Mouse (Mus musculus) heart, embryonic 14.5 days (tissue): ENCODE data around the gene Pawr. TPM values are rescaled to one million over a fixed set of nuclear protein-coding genes. Genes with fewer than 3 reads are reported as not detected.

Source experiments
- ATAC-seq: fragments of 200-750 bp; cut with Nextera tagmentation; 2 replicates; pipeline ENCODE4 v1.8.0; 2017; ENCODE audit warnings: low read depth, moderate TSS enrichment; ENCODE audit not compliant: insufficient number of reproducible peaks, insufficient read depth, low FRiP score
- H3K27ac ChIP-seq, 2 experiments: fragments of 200-500 bp in 1 of 2; fragments of 300-500 bp in 1 of 2; sonication (generic) in 1 of 2; replicated peaks in 1 of 2; 2 replicates each; pipeline ENCODE4 v1.5.1; 2012 to 2014; ENCODE audit warnings: low read depth in 2 of 2, low read length in 2 of 2, control low read depth in 1 of 2, mild to moderate bottlenecking in 1 of 2, mixed read lengths in 1 of 2; ENCODE audit not compliant: control insufficient read depth in 1 of 2, insufficient read depth in 1 of 2
- H3K27me3 ChIP-seq: fragments of 300-500 bp; sonication (generic); 2 replicates; pipeline ENCODE4 v1.6.1; 2014; ENCODE audit warnings: mild to moderate bottlenecking, low read length, control low read depth; ENCODE audit not compliant: control insufficient read depth, insufficient read depth
- H3K36me3 ChIP-seq: fragments of 300-500 bp; sonication (generic); 2 replicates; pipeline ENCODE4 v1.6.1; 2014; ENCODE audit warnings: mild to moderate bottlenecking, control low read depth, low read length, mixed read lengths; ENCODE audit not compliant: control insufficient read depth, insufficient read depth
- H3K4me1 ChIP-seq, 2 experiments: fragments of 200-500 bp in 1 of 2; fragments of 300-500 bp in 1 of 2; sonication (generic) in 1 of 2; 2 replicates each; pipeline ENCODE4 v1.6.1; 2012 to 2014; ENCODE audit warnings: low read length in 2 of 2, control low read depth in 1 of 2, mixed read lengths in 1 of 2; ENCODE audit not compliant: control insufficient read depth in 2 of 2, insufficient read depth in 2 of 2
- H3K4me2 ChIP-seq: fragments of 300-500 bp; sonication (generic); 2 replicates; pipeline ENCODE4 v1.6.1; 2014; ENCODE audit warnings: mild to moderate bottlenecking, low read length
- H3K4me3 ChIP-seq, 2 experiments: fragments of 200-500 bp in 1 of 2; fragments of 300-500 bp in 1 of 2; sonication (generic) in 1 of 2; 2 replicates each; pipeline ENCODE4 v1.5.1; 2012 to 2014; ENCODE audit warnings: low read length in 2 of 2, mild to moderate bottlenecking in 2 of 2, control low read depth in 1 of 2, low read depth in 1 of 2, moderate library complexity in 1 of 2; ENCODE audit not compliant: control insufficient read depth in 1 of 2, insufficient read depth in 1 of 2
- H3K9ac ChIP-seq: fragments of 300-500 bp; sonication (generic); 2 replicates; pipeline ENCODE4 v1.6.1; 2014; ENCODE audit warnings: mild to moderate bottlenecking, low read length
- H3K9me3 ChIP-seq: fragments of 300-500 bp; sonication (generic); 2 replicates; pipeline ENCODE4 v1.6.1; 2016; ENCODE audit warnings: low read length, control low read depth; ENCODE audit not compliant: control insufficient read depth
- WGBS: fragments of 180-500 bp; shearing (Covaris S2); extraction: QIAGEN DNeasy Blood & Tissue Kit; methylation state at CpG from one replicate; pipeline ENCODE4 v1.1.7; 2014; 5-methylcytosine and 5-hydroxymethylcytosine counted together
- polyA plus RNA-seq: library from polyadenylated mRNA; unstranded; fragments of >200 nt; fragmentation: Nextera tagmentation; extraction: Ambion mirVana; gene quantifications from 2 replicates; pipeline ENCODE4 v1.2.1, GENCODE M21; 2014

Gene Pawr
- polyA plus RNA-seq, 1 experiment from 2014 or later: 12.4 TPM

- 61% methylated on average over 7 of the region's 7 CpGs for WGBS
- no peak overlapping the region for H3K27ac ChIP-seq
These were observed 40.3 kb downstream of the Pawr start for GRCm38 (mm10) chr10:108372258-108372657.

DNA sequence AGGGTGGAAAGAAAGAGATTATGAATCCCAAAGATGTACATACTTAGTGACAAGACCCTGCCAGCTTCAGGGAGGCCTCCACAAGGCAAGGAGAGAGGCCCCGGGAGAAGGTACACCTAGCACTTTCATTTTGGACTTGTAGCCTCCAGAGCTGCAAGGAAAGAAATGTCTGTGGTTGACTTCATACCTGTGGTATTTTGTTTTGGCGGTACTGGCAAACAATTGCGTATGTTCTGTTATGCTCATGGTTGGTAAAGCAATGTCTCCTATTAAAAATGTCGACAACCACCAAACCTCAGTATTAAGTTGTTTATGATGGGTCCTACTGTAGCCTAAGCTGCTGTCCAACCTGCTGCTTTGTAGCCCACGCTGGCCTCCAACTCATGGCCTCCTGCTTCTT lies 40.9 kb downstream of the Pawr start:
- Histone ChIP-seq H3K4me3 (no peak overlapping the region), H3K9me3 (no peaks in the 10 kb centered on the region), H3K27me3 (no peaks in the 10 kb centered on the region), H3K27ac (0 out of 4 replicates have a peak overlapping the region, but pooled peaks have one; percentile 9 to 29), H3K4me2 (peak overlapping the region; percentile 20), H3K4me1 (peaks cover 0 to 13% of the 10 kb centered on the region in 2 experiments; a peak in 2 of 4 replicates), H3K9ac (no peak overlapping the region), H3K36me3 (no peaks in the 10 kb centered on the region)
- ATAC-seq: no peak
- 77% methylated on average over 5 of the region's 5 CpGs for WGBS

More at GRCm38 (mm10) chr10:108372258-108372657, 40.3 kb downstream of the Pawr start:
- H3K9me3 ChIP-seq: no peaks in the 10 kb centered on the region
- no peak overlapping the region for H3K9ac ChIP-seq
- no peaks in the 10 kb centered on the region for H3K27me3 ChIP-seq
- H3K4me3 ChIP-seq: no peak overlapping the region
- ATAC-seq: no peak
- peaks cover 0 to 10% of the 10 kb centered on the region in 2 experiments; a peak in 2 of 4 replicates for H3K4me1 ChIP-seq
- peak overlapping the region; percentile 20 for H3K4me2 ChIP-seq
- H3K36me3 ChIP-seq: no peaks in the 10 kb centered on the region

GRCm38 (mm10) chr10:108375796-108376195 lies 43.9 kb downstream of the Pawr start:
- Histone ChIP-seq H3K36me3 (no peaks in the 10 kb centered on the region), H3K4me1 (peaks cover 1 to 17% of the 10 kb centered on the region in 2 experiments; a peak in 3 of 4 replicates), H3K27me3 (no peaks in the 10 kb centered on the region), H3K9me3 (no peaks in the 10 kb centered on the region), H3K27ac (no peak overlapping the region), H3K4me3 (no peak overlapping the region), H3K4me2 (no peak overlapping the region), H3K9ac (no peak overlapping the region)
- 95% methylated on average over 8 of the region's 8 CpGs for WGBS
- ATAC-seq: no peak

DNA sequence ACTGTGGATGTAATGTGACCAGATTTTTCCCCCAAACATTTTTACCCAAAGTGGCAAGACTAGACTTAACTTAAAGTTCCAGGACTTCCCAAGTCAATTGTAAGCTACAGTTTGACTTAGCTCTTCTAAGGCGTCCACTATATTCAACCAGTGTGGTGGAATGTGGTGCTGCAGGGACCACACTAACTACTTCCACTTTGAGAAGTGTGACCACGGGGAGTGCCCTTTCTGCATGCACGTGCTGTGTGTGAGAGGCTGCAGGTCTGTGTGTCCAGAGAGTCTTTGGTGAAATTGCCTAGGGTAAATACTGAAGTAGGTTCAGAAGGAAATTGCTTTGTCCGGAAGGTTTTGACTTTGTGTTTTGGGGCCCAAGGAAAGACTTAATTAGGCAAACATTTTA lies 44.4 kb downstream of the Pawr start:
- Histone ChIP-seq H3K9me3 (no peaks in the 10 kb centered on the region), H3K36me3 (no peaks in the 10 kb centered on the region), H3K27ac (no peak overlapping the region), H3K9ac (no peak overlapping the region), H3K4me3 (no peak overlapping the region), H3K27me3 (no peaks in the 10 kb centered on the region), H3K4me1 (peaks cover 2 to 20% of the 10 kb centered on the region in 2 experiments; a peak in 3 of 4 replicates), H3K4me2 (no peak overlapping the region)
- WGBS: 75% methylated on average over 4 of the region's 4 CpGs
- no peak for ATAC-seq

DNA sequence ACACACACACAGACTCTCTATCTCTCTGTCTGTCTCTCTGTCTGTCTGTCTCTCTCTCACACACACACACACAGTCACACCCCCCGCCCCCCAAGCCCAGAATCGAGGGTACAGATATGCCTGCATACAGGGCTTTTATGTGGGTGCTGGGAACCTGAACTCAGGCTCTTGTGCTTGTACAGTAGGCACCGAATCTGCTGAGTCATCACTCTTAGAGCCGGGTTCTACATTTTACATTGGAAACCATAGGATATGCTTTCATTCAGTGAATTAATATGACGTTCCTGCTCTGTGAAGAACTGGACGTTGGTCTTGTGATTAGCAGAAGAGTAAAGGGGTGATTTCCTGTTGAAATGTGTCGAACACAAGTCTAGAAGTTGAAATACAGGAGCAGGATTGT lies 45.4 kb downstream of the Pawr start:
- H3K36me3 ChIP-seq: no peaks in the 10 kb centered on the region
- no peak overlapping the region for H3K9ac ChIP-seq
- no peak overlapping the region for H3K4me2 ChIP-seq
- ATAC-seq: no peak
- peaks cover 2 to 17% of the 10 kb centered on the region in 2 experiments; a peak in 3 of 4 replicates for H3K4me1 ChIP-seq
- no peak overlapping the region for H3K4me3 ChIP-seq
- no peak overlapping the region for H3K27ac ChIP-seq
- no peaks in the 10 kb centered on the region for H3K27me3 ChIP-seq
- 83% methylated on average over 7 of the region's 7 CpGs for WGBS
- no peaks in the 10 kb centered on the region for H3K9me3 ChIP-seq

- no peak overlapping the region for H3K9ac ChIP-seq
- no peaks in the 10 kb centered on the region for H3K9me3 ChIP-seq
- no peaks in the 10 kb centered on the region for H3K27me3 ChIP-seq
- peaks cover 2 to 10% of the 10 kb centered on the region in 2 experiments; a peak in 3 of 4 replicates for H3K4me1 ChIP-seq
- WGBS: 57% methylated on average over 6 of the region's 6 CpGs
- no peak overlapping the region for H3K4me2 ChIP-seq
- ATAC-seq: no peak
- H3K36me3 ChIP-seq: no peaks in the 10 kb centered on the region
- no peak overlapping the region for H3K4me3 ChIP-seq
- H3K27ac ChIP-seq: no peak overlapping the region
These were observed 46.1 kb downstream of the Pawr start for GRCm38 (mm10) chr10:108378062-108378461.

DNA sequence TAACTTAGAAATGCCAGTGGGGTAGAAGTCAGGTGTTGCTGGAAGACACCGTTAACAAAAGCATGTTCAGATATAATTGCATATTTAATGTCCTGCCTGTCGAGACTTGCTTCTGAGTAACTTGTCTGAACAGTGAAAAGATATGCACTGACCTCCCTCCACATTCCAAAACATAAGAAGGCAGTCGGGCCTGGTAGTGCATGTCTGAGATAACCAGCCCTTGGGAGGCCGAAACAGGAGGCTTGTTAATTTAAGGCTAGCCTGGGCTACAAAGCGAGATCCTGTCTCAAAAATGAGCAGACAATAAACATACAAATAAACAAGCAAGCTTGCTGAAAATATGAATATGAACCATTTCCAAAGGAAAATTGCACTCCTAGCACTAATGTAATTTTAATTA lies 46.6 kb downstream of the Pawr start:
- ATAC-seq: no peak
- 48% methylated on average over 5 of the region's 5 CpGs for WGBS
- Histone ChIP-seq H3K4me1 (peaks cover 2 to 10% of the 10 kb centered on the region in 2 experiments; a peak in 2 of 4 replicates), H3K9ac (no peak overlapping the region), H3K9me3 (no peaks in the 10 kb centered on the region), H3K27ac (no peak overlapping the region), H3K4me3 (no peak overlapping the region), H3K27me3 (no peaks in the 10 kb centered on the region), H3K36me3 (0 out of 2 replicates have a peak, but pooled peaks cover 3% of the 10 kb centered on the region), H3K4me2 (no peak overlapping the region)

- Histone ChIP-seq H3K9ac (no peak overlapping the region), H3K4me1 (peaks cover 10 to 12% of the 10 kb centered on the region in 2 experiments; a peak in 3 of 4 replicates), H3K4me2 (peak overlapping the region; percentile 31), H3K27me3 (no peaks in the 10 kb centered on the region), H3K36me3 (0 out of 2 replicates have a peak, but pooled peaks cover 5% of the 10 kb centered on the region), H3K27ac (no peak overlapping the region), H3K4me3 (no peak overlapping the region), H3K9me3 (no peaks in the 10 kb centered on the region)
- ATAC-seq: no peak
- WGBS: 71% methylated on average over 10 of the region's 10 CpGs
These were observed 48.8 kb downstream of the Pawr start for GRCm38 (mm10) chr10:108380715-108381114.
